Mouse (Mus musculus) heart, postnatal 0 days (tissue): ENCODE results near the gene Cnnm4.

Experiments used
- CTCF ChIP-seq: IDR thresholded peaks from 2 replicates; pipeline ENCODE4 v1.5.1; 2016; ENCODE audit warnings: antibody characterized with exemption, control low read depth, low read depth
- EP300 ChIP-seq: IDR thresholded peaks from 2 replicates; pipeline ENCODE4 v1.6.1; 2016; ENCODE audit warnings: antibody characterized with exemption, low read depth

GRCm38 (mm10) chr1:36546888-36547471 is 75.6 kb downstream of the Cnnm4 start, which contains the start of gene Ankrd39:
- peak; percentile 100 for TF ChIP-seq CTCF
- TF ChIP-seq EP300, result peak; percentile 79; the same call in 1 of the 2 replicates
